Mouse (Mus musculus): ENCODE results near the gene Cwc15. TPM values are rescaled to one million over a fixed set of nuclear protein-coding genes. Genes with fewer than 3 reads are reported as not detected.

Cwc15 gene
- polyA plus RNA-seq, 1 experiment from 2014 or later: 125 TPM

DNA sequence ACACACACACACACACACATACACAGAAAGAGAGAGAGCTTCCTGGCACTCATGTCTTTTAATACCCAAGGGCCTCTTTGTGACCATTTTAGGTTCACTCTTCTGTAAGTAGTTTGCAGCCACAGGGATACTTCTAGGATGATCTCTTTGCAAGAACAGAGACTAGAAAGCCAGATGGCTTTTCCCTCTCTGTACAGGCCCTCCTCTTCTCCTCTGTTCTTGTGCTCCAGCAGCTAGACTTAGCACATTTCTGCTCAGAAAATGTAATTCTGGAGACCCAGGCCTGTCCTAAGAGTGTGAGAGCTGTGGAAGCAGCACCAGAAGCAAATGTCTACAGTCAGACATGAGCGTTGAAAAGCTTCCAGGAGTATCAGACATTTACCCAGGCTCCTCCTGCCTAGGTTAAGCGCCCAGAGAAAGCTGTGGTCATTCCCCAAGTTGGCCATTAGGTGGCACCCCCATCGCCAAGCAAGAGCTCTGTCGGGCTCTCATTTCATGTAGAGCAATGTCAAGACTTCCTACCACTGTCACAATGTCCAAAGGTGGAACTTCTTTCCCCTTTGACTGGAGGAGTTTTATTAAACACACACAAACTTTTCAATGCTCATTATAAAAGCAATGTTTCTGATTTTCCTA is 23.1 kb downstream of the Cwc15 start:
- no peak overlapping the region for H3K9ac ChIP-seq (replicated peaks; ENCODE audit: low read depth)
- TF ChIP-seq CTCF (IDR thresholded peaks at IDR 0.05) (peak; percentile 90), EP300 (IDR thresholded peaks at IDR 0.05) (no peak)
- H3K9me3 ChIP-seq (ENCODE audit: low read length): no peaks in the 10 kb centered on the region
- WGBS: 3% methylated on average over 4 of the region's 4 CpGs
- peak; percentile 90 for DNase-seq (ENCODE audit: low spot score)
- H3K4me2 ChIP-seq (replicated peaks; ENCODE audit: low read depth, low read length): no peak overlapping the region
- H3K36me3 ChIP-seq (ENCODE audit: insufficient read depth, low read length): no peaks in the 10 kb centered on the region
- no peak overlapping the region for H3K27ac ChIP-seq (ENCODE audit: low read length)
- peak; percentile 79 for ATAC-seq
- H3K27me3 ChIP-seq (replicated peaks; ENCODE audit: insufficient read depth, low read length): no peaks in the 10 kb centered on the region
- H3K4me1 ChIP-seq (ENCODE audit: insufficient read depth, low read depth, low read length): peaks cover 5% of the 10 kb centered on the region; the same call in 1 of the 2 replicates
- H3K4me3 ChIP-seq (ENCODE audit: low read depth, low read length): no peak overlapping the region

GRCm38 (mm10) chr9:14530004-14530403 is 29.6 kb downstream of the Cwc15 start:
- 38% methylated on average over 5 of the region's 5 CpGs for WGBS
- Histone ChIP-seq H3K4me2 (replicated peaks; ENCODE audit: low read depth, low read length) (no peak overlapping the region), H3K36me3 (ENCODE audit: insufficient read depth, low read length) (no peaks in the 10 kb centered on the region), H3K4me3 (ENCODE audit: low read depth, low read length) (no peak overlapping the region), H3K9ac (replicated peaks; ENCODE audit: low read depth) (no peak overlapping the region), H3K4me1 (ENCODE audit: insufficient read depth, low read depth, low read length) (no peaks in the 10 kb centered on the region), H3K27me3 (replicated peaks; ENCODE audit: insufficient read depth, low read length) (no peaks in the 10 kb centered on the region), H3K9me3 (ENCODE audit: low read length) (no peaks in the 10 kb centered on the region), H3K27ac (ENCODE audit: low read length) (no peak overlapping the region)
- no peak for ATAC-seq
- no peak for DNase-seq (ENCODE audit: low spot score)
- TF ChIP-seq EP300 (IDR thresholded peaks at IDR 0.05) (no peak), CTCF (IDR thresholded peaks at IDR 0.05) (no peak)

GRCm38 (mm10) chr9:14532283-14532682 is 31.9 kb downstream of the Cwc15 start:
- WGBS: 56% methylated on average over 3 of the region's 3 CpGs
- no peak overlapping the region for H3K9ac ChIP-seq (replicated peaks; ENCODE audit: low read depth)
- no peak overlapping the region for H3K4me3 ChIP-seq (ENCODE audit: low read depth, low read length)
- ATAC-seq (no peak), DNase-seq (ENCODE audit: low spot score) (no peak)
- H3K4me1 ChIP-seq (ENCODE audit: insufficient read depth, low read depth, low read length): no peaks in the 10 kb centered on the region
- no peak overlapping the region for H3K27ac ChIP-seq (ENCODE audit: low read length)
- H3K27me3 ChIP-seq (replicated peaks; ENCODE audit: insufficient read depth, low read length): no peaks in the 10 kb centered on the region
- H3K9me3 ChIP-seq (ENCODE audit: low read length): no peaks in the 10 kb centered on the region
- TF ChIP-seq EP300 (IDR thresholded peaks at IDR 0.05) (no peak), CTCF (IDR thresholded peaks at IDR 0.05) (no peak)
- no peak overlapping the region for H3K4me2 ChIP-seq (replicated peaks; ENCODE audit: low read depth, low read length)
- H3K36me3 ChIP-seq (ENCODE audit: insufficient read depth, low read length): no peaks in the 10 kb centered on the region

GRCm38 (mm10) chr9:14533659-14534058 is 33.2 kb downstream of the Cwc15 start:
- H3K4me2 ChIP-seq (replicated peaks; ENCODE audit: low read depth, low read length): no peak overlapping the region
- H3K36me3 ChIP-seq (ENCODE audit: insufficient read depth, low read length): no peaks in the 10 kb centered on the region
- no peak for DNase-seq (ENCODE audit: low spot score)
- H3K9me3 ChIP-seq (ENCODE audit: low read length): no peaks in the 10 kb centered on the region
- no peaks in the 10 kb centered on the region for H3K4me1 ChIP-seq (ENCODE audit: insufficient read depth, low read depth, low read length)
- H3K9ac ChIP-seq (replicated peaks; ENCODE audit: low read depth): no peak overlapping the region
- WGBS: 91% methylated on average over 2 of the region's 2 CpGs
- no peak overlapping the region for H3K4me3 ChIP-seq (ENCODE audit: low read depth, low read length)
- no peak for TF ChIP-seq CTCF (IDR thresholded peaks at IDR 0.05)
- no peak for ATAC-seq
- H3K27me3 ChIP-seq (replicated peaks; ENCODE audit: insufficient read depth, low read length): no peaks in the 10 kb centered on the region
- no peak overlapping the region for H3K27ac ChIP-seq (ENCODE audit: low read length)

DNA sequence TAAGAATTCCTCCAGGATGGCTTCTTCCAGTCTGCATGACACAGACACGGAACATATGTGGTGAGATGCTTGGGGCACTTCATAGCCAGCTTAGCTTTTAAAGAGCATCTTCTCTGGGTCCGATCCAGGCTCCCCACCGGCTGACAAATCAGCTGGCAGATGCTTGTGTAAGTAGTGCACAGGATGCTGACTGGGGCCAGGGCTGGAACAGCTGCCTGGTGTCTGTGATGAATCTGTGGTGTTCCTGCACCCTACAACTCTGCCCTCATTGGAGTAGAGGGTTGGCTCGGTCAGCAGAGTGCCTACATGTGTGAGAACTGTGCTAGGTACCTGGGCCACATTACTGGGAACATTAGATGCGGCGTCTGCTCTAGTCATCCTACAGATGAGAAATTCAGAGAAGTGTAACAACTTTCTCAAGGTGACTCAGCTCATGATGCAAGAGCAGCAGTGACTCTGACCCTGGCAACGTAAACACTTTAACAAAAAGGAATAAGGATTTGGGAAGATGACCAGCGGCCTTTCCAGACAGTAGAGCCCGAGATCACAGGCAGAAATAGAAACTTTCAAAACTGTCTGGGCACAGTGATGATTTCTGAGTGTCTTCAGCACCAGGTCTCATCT is 34.5 kb downstream of the Cwc15 start:
- Histone ChIP-seq H3K4me1 (ENCODE audit: insufficient read depth, low read depth, low read length) (no peaks in the 10 kb centered on the region), H3K4me2 (replicated peaks; ENCODE audit: low read depth, low read length) (no peak overlapping the region), H3K27me3 (replicated peaks; ENCODE audit: insufficient read depth, low read length) (no peaks in the 10 kb centered on the region), H3K9me3 (ENCODE audit: low read length) (no peaks in the 10 kb centered on the region), H3K27ac (ENCODE audit: low read length) (no peak overlapping the region), H3K9ac (replicated peaks; ENCODE audit: low read depth) (no peak overlapping the region), H3K36me3 (ENCODE audit: insufficient read depth, low read length) (0 out of 2 replicates have a peak, but pooled peaks cover 5% of the 10 kb centered on the region), H3K4me3 (ENCODE audit: low read depth, low read length) (no peak overlapping the region)
- no peak for DNase-seq (ENCODE audit: low spot score)
- 73% methylated on average over 9 of the region's 9 CpGs for WGBS
- TF ChIP-seq CTCF (IDR thresholded peaks at IDR 0.05): no peak
- TF ChIP-seq EP300 (IDR thresholded peaks at IDR 0.05): no peak
- ATAC-seq: no peak

- WGBS: 30% methylated on average over 9 of the region's 9 CpGs
- Histone ChIP-seq H3K27me3 (replicated peaks; ENCODE audit: insufficient read depth, low read length) (no peaks in the 10 kb centered on the region), H3K27ac (ENCODE audit: low read length) (peak overlapping the region; percentile 88), H3K4me3 (ENCODE audit: low read depth, low read length) (peak overlapping the region; percentile 14; the same call in 1 of the 2 replicates), H3K9ac (replicated peaks; ENCODE audit: low read depth) (0 out of 2 replicates have a peak overlapping the region, but pooled peaks have one; percentile 23), H3K4me1 (ENCODE audit: insufficient read depth, low read depth, low read length) (peaks cover 5% of the 10 kb centered on the region; the same call in 1 of the 2 replicates), H3K36me3 (ENCODE audit: insufficient read depth, low read length) (peaks cover 29% of the 10 kb centered on the region; the same call in 1 of the 2 replicates), H3K9me3 (ENCODE audit: low read length) (no peaks in the 10 kb centered on the region), H3K4me2 (replicated peaks; ENCODE audit: low read depth, low read length) (peak overlapping the region; percentile 40)
- DNase-seq (ENCODE audit: low spot score) (peak; percentile 93), ATAC-seq (peak; percentile 95)
- TF ChIP-seq EP300 (IDR thresholded peaks at IDR 0.05): peak; percentile 93
- TF ChIP-seq CTCF (IDR thresholded peaks at IDR 0.05): peak; percentile 13; the same call in 1 of the 2 replicates
These were observed 43.8 kb downstream of the Cwc15 start for GRCm38 (mm10) chr9:14544034-14544757.

Measured in lung, postnatal 0 days (tissue).